In genomic region chr9:122729500-122729899, GRCm38 (mm10) we compare ENCODE assay signal across 9 mouse cellular contexts. TPM values are rescaled to one million over a fixed set of nuclear protein-coding genes. Genes with fewer than 3 reads are reported as not detected.
DNase-seq lines count a peak whose midpoint lies in the region; ATAC-seq and TF ChIP-seq lines count a peak whose summit lies in the region.
"Had no signal": no experiment of that assay in that cellular context is flagged by ENCODE, and none has a peak within 500 bp of the region (broad histone marks: within the 10 kb centered on the region; RNA-seq: fewer than 3 reads in every experiment).

No protein-coding gene starts in this region.

- H3K4me2 ChIP-seq in liver, embryonic 11.5 days: no peak overlapping the region

- ATAC-seq in liver, embryonic 11.5 days (replicated peaks; ENCODE audit: low FRiP score): no peak
- ATAC-seq in activated CD4-positive, CD25-positive, alpha-beta regulatory T cell, adult 4 months: peak; percentile 40
- ATAC-seq in hematopoietic stem cell, adult 5-6 weeks (replicated peaks in 1 of 2; ENCODE audit: insufficient read depth in 1 of 2, low FRiP score in 2 of 2, low TSS enrichment in 1 of 2, low read depth in 1 of 2, poor library complexity in 2 of 2, severe bottlenecking in 2 of 2): peak; percentile 53 to 65; a peak in 3 of 4 replicates

- TF ChIP-seq CTCF in liver, adult 2 months (IDR thresholded peaks at IDR 0.05; ENCODE audit: low read depth, low read length): peak; percentile 15; the same call in 1 of the 2 replicates

- no peaks in the 10 kb centered on the region for H3K9me3 ChIP-seq in liver, embryonic 11.5 days (ENCODE audit: control insufficient read depth, low read length)

- no peak overlapping the region for H3K27ac ChIP-seq in liver, adult 2 months (replicated peaks; ENCODE audit: insufficient read depth, low read depth, low read length)
- H3K27ac ChIP-seq in liver, embryonic 11.5 days (ENCODE audit: low read depth, low read length): no peak overlapping the region
- H3K27ac ChIP-seq: macrophage had no signal

- H3K4me3 ChIP-seq in liver, adult 2 months (ENCODE audit: insufficient read depth, low read depth, low read length): no peak overlapping the region
- no peak overlapping the region for H3K4me3 ChIP-seq in liver, embryonic 11.5 days (ENCODE audit: low read depth, low read length)

- no peaks in the 10 kb centered on the region for H3K79me2 ChIP-seq in liver, adult 2 months (ENCODE audit: control insufficient read depth, insufficient read depth, low read length)

- 22% methylated on average over 10 of the region's 10 CpGs for WGBS in liver, adult 2 months
- WGBS in liver, embryonic 11.5 days: 22% methylated on average over 10 of the region's 10 CpGs

- peaks cover 2% of the 10 kb centered on the region; the same call in 1 of the 2 replicates for H3K4me1 ChIP-seq in liver, adult 2 months (ENCODE audit: control insufficient read depth, insufficient read depth, low read length)
- H3K4me1 ChIP-seq in liver, embryonic 11.5 days (replicated peaks; ENCODE audit: control insufficient read depth, insufficient read depth, low read length): no peaks in the 10 kb centered on the region

- H3K27me3 ChIP-seq in liver, adult 2 months (ENCODE audit: control insufficient read depth, insufficient read depth, low read length): no peaks in the 10 kb centered on the region; the same call in 1 of the 2 replicates
- peaks cover 23% of the 10 kb centered on the region for H3K27me3 ChIP-seq in liver, embryonic 11.5 days (replicated peaks; ENCODE audit: control insufficient read depth, insufficient read depth, low read length)

- no peaks in the 10 kb centered on the region for H3K36me3 ChIP-seq in liver, adult 2 months (ENCODE audit: control insufficient read depth, insufficient read depth, low read length)
- H3K36me3 ChIP-seq in liver, embryonic 11.5 days (ENCODE audit: control insufficient read depth, insufficient read depth, low read length): no peaks in the 10 kb centered on the region

- TF ChIP-seq POLR2A in liver, adult 2 months (IDR thresholded peaks at IDR 0.05; ENCODE audit: extremely low read depth, insufficient read depth, low read length): no peak

- DNase-seq in liver, adult 2 months (ENCODE audit: extremely low read depth, low read depth, low spot score): peak; percentile 43
- no peak for DNase-seq in liver, embryonic 11.5 days (ENCODE audit: low spot score)
- peak; percentile 83 for DNase-seq in embryo, embryonic 10.5 days (ENCODE audit: low spot score)
- peak; percentile 44 for DNase-seq in layer of hippocampus, adult 9-11 months
- DNase-seq in mesoderm, embryonic 11.5 days (ENCODE audit: low read depth, low spot score): peak; percentile 77
- DNase-seq in telencephalon, adult 2 months (ENCODE audit: low read depth, low spot score): peak; percentile 62

- no peak overlapping the region for H3K9ac ChIP-seq in liver, adult 2 months (ENCODE audit: low read depth, low read length)
- no peak overlapping the region for H3K9ac ChIP-seq in liver, embryonic 11.5 days (ENCODE audit: low read depth, low read length)

RNA-seq across cellular contexts. Expression of gene Topaz1, which starts 17.6 kb away (rescaled TPM):
- not detected in 2 replicates for total RNA-seq in liver, adult 2 months (2014; rRNA removed)
- polyA plus RNA-seq in liver, adult 2 months (2012; rRNA removed): not detected in 2 replicates
- 0.12 TPM in 1 of 2 replicates, not detected in the other for polyA plus RNA-seq in liver, embryonic 11.5 days (2014; fragmentation: Nextera tagmentation; extraction: Ambion mirVana)
- polyA plus RNA-seq in activated CD4-positive, CD25-positive, alpha-beta regulatory T cell, adult 4 months (2017; shearing (Covaris generic)): under 1 TPM in 1 of 2 experiments, not detected in 1; 0.07 TPM
- not detected in 2 replicates for total RNA-seq in hematopoietic stem cell, adult 5-6 weeks (2017)
- polyA plus RNA-seq: macrophage had no signal
